12 mouse cellular contexts compared by ENCODE assay signal in the genomic region with DNA sequence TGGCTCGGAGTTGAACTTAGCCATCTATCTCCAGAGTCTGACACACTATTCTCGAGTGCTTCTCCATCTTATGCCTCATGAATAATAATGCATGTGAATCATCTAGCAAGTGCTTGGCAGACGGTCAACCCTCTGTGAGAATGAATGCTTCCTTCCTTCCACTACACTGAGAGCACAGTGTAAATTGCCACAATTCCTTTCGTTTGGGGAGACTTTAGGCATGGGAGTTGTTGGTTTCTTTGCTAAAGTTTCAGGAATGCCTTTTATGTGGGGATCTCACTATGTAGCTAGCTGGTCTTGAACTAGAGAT. TPM values are rescaled to one million over a fixed set of nuclear protein-coding genes. Genes with fewer than 3 reads are reported as not detected.
A peak's percentile ranks its signal among the peaks of the same experiment; 100 is the strongest.
DNase-seq lines count a peak whose midpoint lies in the region; ATAC-seq and TF ChIP-seq lines count a peak whose summit lies in the region.
"Had no signal": no experiment of that assay in that cellular context is flagged by ENCODE, and none has a peak within 500 bp of the region (broad histone marks: within the 10 kb centered on the region; RNA-seq: fewer than 3 reads in every experiment).

No protein-coding gene starts in this region.

- no peak for TF ChIP-seq CTCF in forebrain, postnatal 0 days (IDR thresholded peaks at IDR 0.05; ENCODE audit: low read depth)
- TF ChIP-seq CTCF in lung, postnatal 0 days (IDR thresholded peaks at IDR 0.05): no peak

- H3K27me3 ChIP-seq in hindbrain, embryonic 15.5 days: no peaks in the 10 kb centered on the region
- H3K27me3 ChIP-seq in hindbrain, embryonic 14.5 days (ENCODE audit: control insufficient read depth, insufficient read depth, low read length): no peaks in the 10 kb centered on the region
- no peaks in the 10 kb centered on the region for H3K27me3 ChIP-seq in forebrain, postnatal 0 days (ENCODE audit: insufficient read depth, low read length)
- no peaks in the 10 kb centered on the region for H3K27me3 ChIP-seq in lung, postnatal 0 days (replicated peaks; ENCODE audit: insufficient read depth, low read length)
- H3K27me3 ChIP-seq in intestine, embryonic 16.5 days (replicated peaks; ENCODE audit: control insufficient read depth, insufficient read depth, low read length): no peaks in the 10 kb centered on the region

- ATAC-seq in hindbrain, embryonic 15.5 days (ENCODE audit: low FRiP score, low read depth): peak; percentile 19; the same call in 1 of the 2 replicates
- no peak; the same call in 1 of the 2 replicates for ATAC-seq in hindbrain, embryonic 14.5 days (ENCODE audit: low FRiP score)
- peak; percentile 87 for ATAC-seq in forebrain, postnatal 0 days
- ATAC-seq in lung, postnatal 0 days: no peak
- no peak for ATAC-seq in intestine, embryonic 16.5 days
- ATAC-seq: activated CD4-positive, CD25-positive, alpha-beta regulatory T cell, adult 4 months had no signal

- no peak overlapping the region for H3K4me2 ChIP-seq in hindbrain, embryonic 15.5 days
- H3K4me2 ChIP-seq in hindbrain, embryonic 14.5 days (replicated peaks): no peak overlapping the region
- H3K4me2 ChIP-seq in forebrain, postnatal 0 days (ENCODE audit: low read depth): no peak overlapping the region
- H3K4me2 ChIP-seq in lung, postnatal 0 days (replicated peaks; ENCODE audit: low read depth, low read length): no peak overlapping the region
- no peak overlapping the region for H3K4me2 ChIP-seq in intestine, embryonic 16.5 days (ENCODE audit: low read depth, low read length)

- intact Hi-C loops in heart, postnatal 25 days (cut with DNase I): no loop called here

- no peak for TF ChIP-seq EP300 in lung, postnatal 0 days (IDR thresholded peaks at IDR 0.05)

- H3K9ac ChIP-seq in hindbrain, embryonic 15.5 days: no peak overlapping the region
- no peak overlapping the region for H3K9ac ChIP-seq in hindbrain, embryonic 14.5 days
- H3K9ac ChIP-seq in forebrain, postnatal 0 days: no peak overlapping the region
- no peak overlapping the region for H3K9ac ChIP-seq in lung, postnatal 0 days (replicated peaks; ENCODE audit: low read depth)
- no peak overlapping the region for H3K9ac ChIP-seq in intestine, embryonic 16.5 days (ENCODE audit: low read depth, low read length)

- WGBS in hindbrain, embryonic 15.5 days: 50% methylated on average over 4 of the region's 4 CpGs
- 54% methylated on average over 4 of the region's 4 CpGs for WGBS in hindbrain, embryonic 14.5 days
- 18% methylated on average over 4 of the region's 4 CpGs for WGBS in forebrain, postnatal 0 days
- 73% methylated on average over 4 of the region's 4 CpGs for WGBS in lung, postnatal 0 days
- WGBS in intestine, embryonic 16.5 days: 81% methylated on average over 4 of the region's 4 CpGs

- H3K27ac ChIP-seq in hindbrain, embryonic 15.5 days (replicated peaks): 0 out of 2 replicates have a peak overlapping the region, but pooled peaks have one; percentile 12
- no peak overlapping the region for H3K27ac ChIP-seq in hindbrain, embryonic 14.5 days
- peak overlapping the region; percentile 31 for H3K27ac ChIP-seq in forebrain, postnatal 0 days (ENCODE audit: low read depth, low read length)
- no peak overlapping the region for H3K27ac ChIP-seq in lung, postnatal 0 days (ENCODE audit: low read length)
- H3K27ac ChIP-seq in intestine, embryonic 16.5 days (ENCODE audit: low read length): no peak overlapping the region
- H3K27ac ChIP-seq: hindbrain, embryonic 10.5 days had no signal

- H3K9me3 ChIP-seq in hindbrain, embryonic 15.5 days: no peaks in the 10 kb centered on the region
- no peaks in the 10 kb centered on the region for H3K9me3 ChIP-seq in hindbrain, embryonic 14.5 days (ENCODE audit: control insufficient read depth, low read length)
- no peaks in the 10 kb centered on the region for H3K9me3 ChIP-seq in forebrain, postnatal 0 days (ENCODE audit: low read length)
- no peaks in the 10 kb centered on the region for H3K9me3 ChIP-seq in lung, postnatal 0 days (ENCODE audit: low read length)
- H3K9me3 ChIP-seq in intestine, embryonic 16.5 days (ENCODE audit: control insufficient read depth, low read length): no peaks in the 10 kb centered on the region
- H3K9me3 ChIP-seq: hindbrain, embryonic 10.5 days had no signal

- H3K4me3 ChIP-seq in hindbrain, embryonic 15.5 days: no peak overlapping the region
- no peak overlapping the region for H3K4me3 ChIP-seq in hindbrain, embryonic 14.5 days (replicated peaks; ENCODE audit: low read length)
- H3K4me3 ChIP-seq in forebrain, postnatal 0 days (ENCODE audit: low read depth, low read length): no peak overlapping the region
- no peak overlapping the region for H3K4me3 ChIP-seq in lung, postnatal 0 days (ENCODE audit: low read depth, low read length)
- no peak overlapping the region for H3K4me3 ChIP-seq in intestine, embryonic 16.5 days (ENCODE audit: low read length)
- H3K4me3 ChIP-seq: hindbrain, embryonic 10.5 days had no signal

- H3K4me1 ChIP-seq in hindbrain, embryonic 15.5 days (replicated peaks): peaks cover 3% of the 10 kb centered on the region; the same call in 1 of the 2 replicates
- 0 out of 2 replicates have a peak, but pooled peaks cover 3% of the 10 kb centered on the region for H3K4me1 ChIP-seq in hindbrain, embryonic 14.5 days (replicated peaks; ENCODE audit: control insufficient read depth, insufficient read depth, low read length)
- H3K4me1 ChIP-seq in forebrain, postnatal 0 days (ENCODE audit: insufficient read depth): 0 out of 2 replicates have a peak, but pooled peaks cover 9% of the 10 kb centered on the region
- H3K4me1 ChIP-seq in lung, postnatal 0 days (ENCODE audit: insufficient read depth, low read depth, low read length): no peaks in the 10 kb centered on the region
- no peaks in the 10 kb centered on the region for H3K4me1 ChIP-seq in intestine, embryonic 16.5 days (ENCODE audit: control insufficient read depth, insufficient read depth, low read length)
- H3K4me1 ChIP-seq: hindbrain, embryonic 10.5 days had no signal

- DNase-seq in hindbrain, embryonic 14.5 days (ENCODE audit: low spot score): no peak
- peak; percentile 81 for DNase-seq in forebrain, postnatal 0 days
- peak; percentile 61 for DNase-seq in left cerebral cortex, adult 11 months (ENCODE audit: low spot score)
- DNase-seq in right cerebral cortex, postnatal 25 days: peak; percentile 68
- DNase-seq in heart, postnatal 25 days (ENCODE audit: low spot score): no peak
- no peak for DNase-seq in lung, postnatal 0 days (ENCODE audit: low spot score)
- DNase-seq: kidney, postnatal 25 days had no signal

- no peaks in the 10 kb centered on the region for H3K36me3 ChIP-seq in hindbrain, embryonic 15.5 days
- no peaks in the 10 kb centered on the region for H3K36me3 ChIP-seq in hindbrain, embryonic 14.5 days (replicated peaks; ENCODE audit: control insufficient read depth, insufficient read depth)
- H3K36me3 ChIP-seq in forebrain, postnatal 0 days (ENCODE audit: insufficient read depth): 0 out of 2 replicates have a peak, but pooled peaks cover 3% of the 10 kb centered on the region
- H3K36me3 ChIP-seq in lung, postnatal 0 days (ENCODE audit: insufficient read depth, low read length): no peaks in the 10 kb centered on the region
- H3K36me3 ChIP-seq in intestine, embryonic 16.5 days (ENCODE audit: control insufficient read depth, insufficient read depth, low read length): no peaks in the 10 kb centered on the region

RNA-seq across cellular contexts. Expression of a gene that starts 32.9 kb away (rescaled TPM):
- polyA plus RNA-seq in hindbrain, embryonic 15.5 days (2015; fragmentation: Nextera tagmentation; extraction: Ambion mirVana): 34.8 and 37.2 TPM in 2 replicates
- 39.7 and 48.1 TPM in 2 replicates for polyA plus RNA-seq in hindbrain, embryonic 14.5 days (2014; fragmentation: Nextera tagmentation; extraction: Ambion mirVana)
- total RNA-seq in forebrain, postnatal 0 days (2014; rRNA removed): 59.7 and 60.9 TPM in 2 replicates
- polyA plus RNA-seq in forebrain, postnatal 0 days (2015; fragmentation: Nextera tagmentation; extraction: Ambion mirVana): 30.2 and 40.9 TPM in 2 replicates
- total RNA-seq in heart, postnatal 25 days (2021): not detected
- 0.05 and 0.06 TPM in 2 replicates for polyA plus RNA-seq in lung, postnatal 0 days (2015; fragmentation: Nextera tagmentation; extraction: Ambion mirVana)
- polyA plus RNA-seq in intestine, embryonic 16.5 days (2015; fragmentation: Nextera tagmentation; extraction: Ambion mirVana): 1.1 TPM in 2 replicates
- polyA plus RNA-seq: gonadal fat pad, adult 2 months had no signal

Comparison
In these comparisons a context has a peak if more than half of its experiments do, and no peak if none do; other contexts are left out.
1. ATAC-seq: peak in hindbrain, embryonic 15.5 days (single experiment) and forebrain, postnatal 0 days (single experiment); none in hindbrain, embryonic 14.5 days (single experiment), lung, postnatal 0 days (single experiment) and intestine, embryonic 16.5 days (single experiment).
2. H3K27ac ChIP-seq: peak in hindbrain, embryonic 15.5 days (single experiment) and forebrain, postnatal 0 days (single experiment); none in hindbrain, embryonic 14.5 days (single experiment), lung, postnatal 0 days (single experiment) and intestine, embryonic 16.5 days (single experiment).
3. DNase-seq: peak in forebrain, postnatal 0 days (single experiment), left cerebral cortex, adult 11 months (single experiment) and right cerebral cortex, postnatal 25 days (single experiment); none in hindbrain, embryonic 14.5 days (single experiment), heart, postnatal 25 days (single experiment) and lung, postnatal 0 days (single experiment).
4. RNA of a gene that starts 32.9 kb away (polyA plus RNA-seq): 30.2 to 40.9 TPM in forebrain, postnatal 0 days, 39.7 to 48.1 TPM in hindbrain, embryonic 14.5 days and 34.8 to 37.2 TPM in hindbrain, embryonic 15.5 days; 1.1 TPM in intestine, embryonic 16.5 days and 0.05 to 0.06 TPM in lung, postnatal 0 days; every median in the first group is over 10 times any median in the second.